Mouse (Mus musculus) heart, postnatal 25 days (tissue): Measurements from ENCODE around the gene B3gat2. TPM values are rescaled to one million over a fixed set of nuclear protein-coding genes. Genes with fewer than 3 reads are reported as not detected.

ENCODE experiments used
- DNase-seq: peaks from one replicate; pipeline ENCODE4 v3.0.0; 2022; ENCODE audit warnings: low spot score
- intact Hi-C: fragments of 180-260 bp; cut with DNase I; formaldehyde crosslinking; loops from one replicate; pipeline ENCODE4 v1.15.1; 2025
- total RNA-seq, 2 experiments: library from RNA; stranded (reverse); gene quantifications; 2 replicates each; pipeline ENCODE4 v1.2.3; 2021

Gene B3gat2
- total RNA-seq, 2 experiments from 2014 or later, result not detected

- no peak for DNase-seq
- intact Hi-C loops, result loop anchor here (1.0 to 10.0 kb wide), 4 partner anchors 207 to 418 kb away; no protein-coding TSS in a partner anchor
Measured at GRCm38 (mm10) chr1:23826887-23827758, 65.6 kb downstream of the B3gat2 start.

DNA sequence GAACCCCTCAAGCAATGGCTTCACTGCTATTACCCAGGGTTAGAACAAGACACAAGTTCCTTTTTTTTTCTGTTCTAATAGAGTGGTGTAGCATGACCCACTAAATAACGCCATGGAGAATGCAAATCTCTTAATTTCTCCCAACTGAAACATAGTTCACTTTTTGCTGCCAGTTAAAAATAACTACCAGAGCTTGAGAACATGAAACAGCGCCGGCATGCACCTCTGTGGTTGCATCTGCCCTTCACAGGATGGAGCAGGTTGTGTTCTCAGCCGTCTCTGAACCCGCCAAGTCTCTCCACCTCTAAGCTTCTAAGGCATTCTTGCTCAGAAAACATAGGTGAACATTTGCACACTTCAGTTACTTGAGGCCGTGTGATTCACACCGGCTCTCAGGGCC is 72.7 kb downstream of the B3gat2 start:
- DNase-seq, result no peak
- intact Hi-C loops, result no loop called here

DNA sequence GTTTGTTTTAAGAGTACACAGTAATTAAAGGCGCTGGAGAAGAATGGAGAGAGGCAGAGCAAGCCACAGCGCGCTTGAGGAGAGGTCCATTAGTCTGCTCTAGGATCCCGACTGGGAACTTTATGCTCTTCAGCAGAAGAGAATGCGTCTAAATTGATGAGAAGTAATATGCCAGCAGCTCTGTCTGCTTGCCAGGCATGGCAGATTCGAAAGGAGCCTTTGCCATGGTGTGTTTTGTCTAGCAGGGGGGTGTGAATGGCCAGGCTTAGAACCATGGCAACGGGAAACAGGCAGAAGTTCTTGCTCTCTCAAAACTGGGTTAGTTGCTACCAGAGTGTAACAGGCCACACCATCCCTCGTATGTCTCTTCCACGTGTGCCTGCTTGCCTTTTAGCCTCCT is 73.3 kb downstream of the B3gat2 start:
- intact Hi-C loops, result no loop called here
- no peak for DNase-seq

- no peak for DNase-seq
- intact Hi-C loops, result no loop called here
Measured at GRCm38 (mm10) chr1:23836630-23837029, 75.1 kb downstream of the B3gat2 start.

DNA sequence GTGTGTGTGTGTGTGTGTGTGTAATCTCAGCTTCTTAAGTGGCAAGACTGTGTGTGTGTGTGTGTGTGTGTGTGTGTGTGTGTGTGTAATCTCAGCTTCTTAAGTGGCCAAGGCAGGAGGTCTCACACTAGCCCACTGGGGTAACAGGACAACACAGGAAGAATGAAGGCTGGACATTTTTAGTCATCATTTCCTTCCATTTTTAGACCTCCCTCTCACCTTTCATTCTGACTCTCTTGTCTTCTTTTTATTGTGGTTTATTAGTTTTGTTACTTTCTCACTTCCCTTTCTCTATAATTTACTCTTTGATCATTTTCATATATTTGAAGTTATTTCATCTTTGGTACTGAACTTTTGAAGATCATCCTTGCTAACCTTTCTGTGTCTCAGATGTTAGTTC is 79.4 kb downstream of the B3gat2 start:
- DNase-seq, result no peak
- intact Hi-C loops, result no loop called here

GRCm38 (mm10) chr1:23842629-23843028 is 81.1 kb downstream of the B3gat2 start:
- intact Hi-C loops, result no loop called here
- DNase-seq, result no peak

DNA sequence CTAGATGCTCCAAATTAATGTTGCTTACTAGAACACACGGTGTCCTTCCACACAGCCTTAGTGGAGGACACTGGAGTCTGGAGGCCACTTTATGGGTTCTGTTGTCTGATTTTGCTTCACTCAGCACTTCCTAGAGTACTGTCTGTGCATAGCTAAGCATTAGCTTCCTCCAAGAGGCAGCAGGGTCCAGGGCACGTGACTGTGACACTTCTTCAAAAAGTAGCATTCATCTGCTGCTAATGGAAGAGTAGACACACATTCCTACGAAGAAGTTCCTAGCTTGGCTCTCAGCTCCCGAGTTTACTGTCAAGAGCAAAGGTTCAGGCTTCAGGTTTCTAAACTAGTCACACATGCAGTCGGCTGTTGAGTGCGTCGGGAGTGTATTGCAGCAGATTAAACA is 82.2 kb downstream of the B3gat2 start:
- no peak for DNase-seq
- intact Hi-C loops, result no loop called here

DNA sequence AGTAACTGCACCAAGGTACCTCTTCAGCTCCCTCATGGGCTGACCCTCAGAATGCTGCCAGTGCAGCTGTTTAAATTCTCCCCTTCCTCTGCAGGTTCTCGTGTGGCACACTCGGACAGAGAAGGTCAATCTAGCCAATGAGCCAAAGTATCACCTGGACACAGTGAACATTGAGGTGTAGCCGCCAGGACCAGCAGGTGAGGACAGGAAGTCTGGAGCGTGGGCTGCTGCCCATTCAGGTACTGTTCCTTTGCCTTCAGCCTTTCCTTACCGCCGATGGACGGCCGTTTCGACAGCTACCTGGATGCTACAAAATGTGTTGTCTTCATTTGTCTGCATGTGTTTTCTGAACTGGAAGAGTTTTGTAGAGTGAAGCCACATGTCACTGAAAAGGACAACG is 83.5 kb downstream of the B3gat2 start:
- DNase-seq, result no peak
- intact Hi-C loops, result no loop called here

- DNase-seq, result no peak
- intact Hi-C loops, result loop anchor here (1.0 kb wide), 1 partner anchor 9 kb away; no protein-coding TSS in a partner anchor
Measured at GRCm38 (mm10) chr1:23846044-23846680, 84.6 kb downstream of the B3gat2 start.

GRCm38 (mm10) chr1:23855623-23856022 is 94.1 kb downstream of the B3gat2 start:
- intact Hi-C loops, result loop anchor here (1.0 kb wide), 1 partner anchor 9 kb away; no protein-coding TSS in a partner anchor
- no peak for DNase-seq

- intact Hi-C loops, result no loop called here
- no peak for DNase-seq
Measured at GRCm38 (mm10) chr1:23860944-23861343, 99.4 kb downstream of the B3gat2 start.

DNA sequence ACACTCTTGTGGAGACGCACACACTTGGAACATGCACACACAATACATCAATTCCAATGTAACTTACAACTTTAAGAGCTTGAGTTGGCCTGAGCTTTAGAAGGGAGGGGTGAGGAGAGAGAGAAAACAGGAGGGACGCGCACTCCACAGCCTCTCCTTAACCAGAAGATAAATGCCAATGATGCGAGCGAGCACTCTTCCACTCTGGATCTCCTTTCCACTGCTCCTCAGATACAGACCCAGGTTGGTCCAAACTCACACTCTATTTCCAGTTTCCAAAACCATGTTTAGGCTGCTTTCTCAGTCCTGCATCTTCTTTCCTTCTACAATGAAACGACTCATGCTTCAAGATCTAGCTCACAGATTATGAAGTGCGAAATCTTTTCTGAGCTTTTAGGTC is 104.0 kb downstream of the B3gat2 start:
- DNase-seq, result no peak
- intact Hi-C loops, result no loop called here

DNA sequence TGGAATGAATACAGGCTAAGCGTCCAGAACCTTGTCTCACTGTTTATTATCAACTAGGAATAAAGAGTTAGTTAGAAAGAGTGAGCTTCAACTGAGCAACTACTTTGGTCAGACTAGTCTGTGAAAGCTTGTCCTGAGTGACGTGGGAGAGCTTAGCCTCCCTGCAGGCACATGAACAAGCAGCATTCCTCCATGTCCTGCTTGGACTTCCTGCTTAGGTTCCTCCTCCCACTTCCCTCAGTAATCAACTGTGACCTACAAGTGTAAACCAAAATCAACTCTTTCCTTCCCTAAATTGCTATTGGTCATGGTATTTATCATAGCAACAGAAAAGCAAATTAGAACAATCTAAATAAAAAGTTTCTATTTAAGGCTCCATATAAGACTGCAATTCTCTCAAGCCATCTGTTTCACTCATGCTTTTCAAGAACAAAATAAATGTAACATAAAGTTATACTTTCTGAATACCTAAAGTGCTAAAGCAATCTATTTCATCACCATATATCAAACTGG is 105.9 kb downstream of the B3gat2 start:
- intact Hi-C loops, result no loop called here
- no peak for DNase-seq

- DNase-seq, result no peak
- intact Hi-C loops, result no loop called here
Measured at GRCm38 (mm10) chr1:23872194-23872593, 110.6 kb downstream of the B3gat2 start.

DNA sequence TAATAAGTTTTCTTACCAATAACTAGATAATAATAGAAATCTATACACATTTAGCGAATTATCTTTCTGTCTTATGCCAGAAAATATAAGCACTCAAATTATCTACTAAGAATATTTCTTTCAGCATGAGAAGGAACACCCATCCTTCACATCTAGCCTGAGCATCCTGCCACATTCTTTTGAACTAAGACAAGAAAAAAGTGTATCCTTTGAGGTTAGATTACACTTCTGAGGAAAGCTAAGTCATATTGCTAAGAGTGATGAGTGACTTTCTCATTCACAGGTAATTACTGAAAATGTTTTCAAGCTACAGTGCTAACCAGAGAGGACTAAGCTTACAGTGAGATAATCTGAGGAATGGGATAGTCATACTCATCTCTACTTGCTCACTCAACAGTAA is 121.1 kb downstream of the B3gat2 start:
- intact Hi-C loops, result no loop called here
- no peak for DNase-seq

GRCm38 (mm10) chr1:23884087-23884668 is 122.6 kb downstream of the B3gat2 start:
- DNase-seq, result no peak
- intact Hi-C loops, result no loop called here

DNA sequence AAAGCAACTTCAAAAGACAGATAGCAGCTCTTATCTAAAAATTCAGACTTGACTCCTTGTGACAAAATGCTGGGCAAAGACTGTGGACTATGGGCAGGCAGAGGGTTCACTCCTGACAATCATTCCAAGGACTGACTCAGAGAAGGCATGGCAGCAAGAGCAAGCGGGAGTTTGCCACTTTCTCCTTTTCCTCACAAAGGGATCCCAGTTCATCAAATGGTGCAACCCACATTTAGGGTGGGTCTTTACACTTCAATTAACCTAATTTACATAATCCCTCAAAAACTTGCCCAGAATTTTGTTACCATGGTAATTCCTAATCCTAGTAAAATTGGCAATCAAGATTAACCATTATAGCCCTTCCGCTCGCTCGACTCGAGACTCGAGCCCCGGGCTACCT is 123.4 kb downstream of the B3gat2 start:
- intact Hi-C loops, result no loop called here
- no peak for DNase-seq

DNA sequence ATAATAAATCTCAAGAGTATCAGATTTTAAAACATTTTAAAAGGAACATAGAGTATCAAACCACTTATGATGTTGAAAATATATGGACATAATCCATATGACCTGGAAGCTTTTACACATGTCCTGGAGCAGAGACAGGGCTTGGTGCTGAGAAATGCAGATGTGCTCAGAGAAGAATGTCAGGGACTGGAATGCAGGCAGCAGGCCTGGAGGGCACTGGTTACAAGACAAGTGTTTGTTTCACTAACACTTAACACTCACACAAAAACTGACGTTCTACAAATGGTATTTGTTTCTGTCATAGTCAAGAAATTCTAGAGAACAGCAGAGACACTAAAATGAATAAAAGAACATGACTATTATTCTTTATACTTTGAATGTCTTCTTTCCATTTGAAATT is 130.5 kb downstream of the B3gat2 start:
- intact Hi-C loops, result no loop called here
- DNase-seq, result no peak
